Mouse (Mus musculus): Measurements from ENCODE around the gene Psme4. TPM values are rescaled to one million over a fixed set of nuclear protein-coding genes. Genes with fewer than 3 reads are reported as not detected.

Psme4 gene
- 4.2 and 5.1 TPM in 2 replicates for polyA plus RNA-seq (2012; ENCODE audit: low replicate concordance)

DNA sequence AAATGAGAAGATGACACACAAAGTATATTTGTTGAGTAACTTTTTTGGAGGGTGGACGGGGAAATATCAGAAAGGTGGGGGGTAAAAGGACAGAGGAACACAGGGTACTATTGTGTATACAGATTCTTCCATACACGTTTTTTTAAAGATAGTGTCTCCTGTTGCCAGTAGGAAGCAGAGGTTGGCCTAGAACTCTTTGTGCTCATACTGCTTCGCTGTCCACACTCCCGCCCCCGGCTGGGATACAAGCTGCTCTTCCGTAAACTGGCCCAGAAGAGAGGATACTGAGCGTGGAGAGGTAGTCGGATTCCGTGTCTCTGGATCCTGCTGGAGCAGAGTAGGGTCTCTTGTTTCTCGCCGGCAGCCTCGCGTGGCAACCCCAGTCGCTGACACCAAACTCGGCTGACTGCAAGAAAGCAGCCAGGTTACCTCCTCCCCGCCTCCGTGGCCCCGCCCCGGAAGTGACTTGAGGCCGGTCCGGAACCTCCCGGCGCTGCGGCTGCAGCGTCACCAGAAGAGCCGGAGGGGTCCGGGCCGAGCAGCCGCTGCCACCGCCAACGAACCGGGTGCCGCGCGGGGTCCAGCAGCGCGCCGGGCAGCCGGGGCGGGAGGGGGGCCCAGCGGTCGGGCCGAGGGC, at the start of gene Psme4:
Psme4 (plus strand) TSS at position 460 of the 637 bp plus-strand sequence.

DNA sequence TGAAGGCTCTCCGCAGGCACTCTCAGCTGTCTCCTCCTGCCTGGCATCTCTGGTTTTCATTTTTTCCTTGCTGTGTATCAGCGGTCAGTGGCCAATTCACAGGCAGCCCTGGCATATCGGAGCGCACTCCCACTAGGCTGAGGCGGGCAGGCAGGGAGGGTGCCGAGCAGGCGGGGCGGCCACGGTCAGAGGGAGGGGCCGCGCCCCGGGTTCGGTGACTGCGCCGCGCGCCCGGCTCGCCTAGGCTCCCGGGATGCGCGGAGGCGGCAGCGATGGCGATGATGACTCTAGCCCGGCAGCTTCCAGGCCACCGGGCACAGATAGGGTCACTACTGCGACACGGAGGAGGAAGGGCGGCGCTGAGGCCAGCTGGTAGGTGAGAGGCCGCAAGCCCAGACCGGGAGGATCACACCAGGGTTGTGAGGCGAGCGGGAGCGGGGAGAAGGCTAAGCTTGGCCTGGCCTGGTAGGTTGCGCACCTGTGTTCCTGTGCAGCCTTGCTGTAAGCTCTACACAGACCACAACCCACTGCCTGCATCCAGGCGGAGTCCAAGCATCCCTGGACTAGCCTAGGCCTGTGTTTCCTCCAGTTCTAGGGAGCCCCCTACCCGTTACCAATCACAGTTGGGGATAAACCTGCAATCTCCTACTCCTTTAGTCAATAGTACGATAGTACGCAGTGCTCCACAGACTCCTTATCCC, 113.8 kb downstream of the Psme4 start, which contains the start of the genes Gpr75 and Asb3:
Gpr75 (plus strand) TSS at position 188 of the 701 bp plus-strand sequence.
Asb3 (plus strand) TSS at position 246 of the 701 bp plus-strand sequence.

Other genes with a start within 250 kb of the Psme4 start
- gene Acyp2, start 122.1 kb upstream of the Psme4 start, polyA plus RNA-seq (2012; ENCODE audit: low replicate concordance) = 2.1 TPM in 1 of 2 replicates, not detected in the other
- not detected in 2 replicates for gene Gpr75, start 113.6 kb downstream of the Psme4 start, polyA plus RNA-seq (2012; ENCODE audit: low replicate concordance)
- 1.3 and 1.7 TPM in 2 replicates for gene Asb3, start 113.7 kb downstream of the Psme4 start, polyA plus RNA-seq (2012; ENCODE audit: low replicate concordance)
- 17.0 and 47.6 TPM in 2 replicates for gene Erlec1, start 182.6 kb downstream of the Psme4 start, polyA plus RNA-seq (2012; ENCODE audit: low replicate concordance)
- 0.24 and 5.5 TPM in 2 replicates for gene Chac2, start 214.6 kb downstream of the Psme4 start, polyA plus RNA-seq (2012; ENCODE audit: low replicate concordance)